Mouse (Mus musculus) stomach, adult 2 months (tissue): ENCODE results near the gene Lgals1. TPM values are rescaled to one million over a fixed set of nuclear protein-coding genes. Genes with fewer than 3 reads are reported as not detected.

Source experiments
- polyA plus RNA-seq: library from polyadenylated mRNA; depleted of rRNA; stranded (reverse); fragments of >200 nt; gene quantifications from 2 replicates; pipeline ENCODE4 v1.2.3, GENCODE M21; 2012; rRNA removed

Lgals1 gene
- 167 and 196 TPM in 2 replicates for polyA plus RNA-seq

GRCm38 (mm10) chr15:78926021-78926919 is at the start of gene Lgals1:
Gene Lgals1 (plus strand): TSS chr15:78926725.

GRCm38 (mm10) chr15:78876991-78877809 is 49.3 kb upstream of the Lgals1 start, which contains the start of gene Gga1:
Gene Gga1 (plus strand): TSS chr15:78877190.

GRCm38 (mm10) chr15:78899409-78899739 is 27.2 kb upstream of the Lgals1 start, which contains the start of gene Gm49510:
Gene Gm49510 (plus strand): TSS chr15:78899667.

GRCm38 (mm10) chr15:78899740-78900584 is 26.6 kb upstream of the Lgals1 start, which contains the start of gene Sh3bp1:
Gene Sh3bp1 (plus strand): TSS chr15:78899768.

DNA sequence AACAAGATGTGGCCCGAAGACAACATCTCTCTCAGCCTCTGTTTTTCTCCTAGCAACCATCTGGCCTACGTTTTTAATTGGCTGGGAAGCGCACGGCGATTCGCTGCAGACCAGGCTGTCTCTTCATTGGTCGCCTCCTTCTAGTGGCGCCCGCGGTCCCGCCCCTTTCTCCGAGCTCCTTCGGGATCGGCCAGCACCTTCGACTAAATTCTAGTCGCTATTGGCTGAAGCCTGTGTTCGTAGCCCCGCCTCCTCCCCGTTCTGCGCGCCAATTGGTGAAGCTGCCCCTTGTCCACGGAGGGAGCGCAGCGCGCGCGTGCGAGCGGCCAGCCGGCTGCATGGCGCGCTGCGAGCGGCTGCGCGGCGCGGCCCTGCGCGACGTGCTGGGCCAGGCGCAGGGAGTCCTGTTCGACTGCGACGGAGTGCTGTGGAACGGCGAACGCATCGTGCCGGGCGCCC is 12.9 kb upstream of the Lgals1 start, which contains the start of gene Pdxp:
TSS of gene Pdxp (plus strand) at position 288 of the 459 bp plus-strand sequence.

DNA sequence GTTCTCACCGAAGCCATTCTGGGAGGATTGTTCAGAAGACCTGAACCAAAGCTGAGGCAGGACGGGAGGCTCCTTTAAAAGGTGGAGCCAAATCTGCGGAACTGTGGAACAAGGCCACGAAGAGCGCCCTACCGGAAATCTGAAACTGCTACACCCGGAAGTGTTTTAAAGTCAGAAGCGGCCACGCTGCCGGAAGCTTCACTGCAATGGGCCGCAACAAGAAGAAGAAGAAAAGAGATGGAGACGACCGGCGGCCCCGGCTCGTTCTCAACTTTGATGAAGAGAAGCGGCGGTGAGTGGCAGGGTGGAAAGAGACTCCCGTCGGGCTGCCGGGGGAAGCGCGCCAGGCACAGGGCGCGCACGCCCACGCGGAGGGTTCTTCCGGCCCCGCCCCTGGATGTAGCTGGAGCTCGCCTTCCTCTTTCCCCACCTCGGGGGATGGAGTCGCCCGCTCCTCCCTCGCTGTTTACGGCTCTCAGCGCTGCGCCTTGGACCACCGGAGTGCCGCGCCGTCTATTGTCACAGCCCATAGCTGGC is 8.3 kb downstream of the Lgals1 start, which contains the start of gene Nol12:
TSS of gene Nol12 (plus strand) at position 150 of the 537 bp plus-strand sequence.

DNA sequence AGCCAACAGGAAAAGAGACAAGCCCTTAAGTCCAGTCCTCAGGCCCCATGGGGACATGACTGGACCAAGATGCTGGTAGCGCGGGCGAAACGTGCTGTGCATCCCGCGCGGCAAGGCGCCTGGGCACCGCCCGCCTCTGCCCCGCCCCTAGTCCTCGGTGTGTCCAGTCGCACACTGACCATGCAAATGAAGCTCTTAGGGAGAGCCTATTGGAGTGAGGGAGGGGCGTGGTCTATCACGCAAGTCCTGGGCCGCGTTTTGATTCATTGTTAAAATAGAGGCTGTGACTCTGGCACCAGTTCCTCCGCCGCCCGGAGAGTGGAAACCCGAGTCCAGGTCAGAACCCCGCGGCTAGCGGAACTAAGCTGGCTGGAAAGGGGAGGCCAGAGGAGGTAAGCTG is 21.1 kb downstream of the Lgals1 start, which contains the start of gene Triobp:
TSS of gene Triobp (plus strand) at position 68 of the 400 bp plus-strand sequence.

Other genes with a start within 250 kb of the Lgals1 start
- gene Elfn2, start 208.0 kb upstream of the Lgals1 start, polyA plus RNA-seq: 0.09 and 0.11 TPM in 2 replicates
- 4.8 and 6.4 TPM in 2 replicates for gene Mfng, start 153.2 kb upstream of the Lgals1 start, polyA plus RNA-seq
- 17.4 and 21.5 TPM in 2 replicates for gene Card10, start 123.7 kb upstream of the Lgals1 start, polyA plus RNA-seq
- 95.3 and 99.7 TPM in 2 replicates for gene Cdc42ep1, start 84.1 kb upstream of the Lgals1 start, polyA plus RNA-seq
- gene Lgals2, start 71.2 kb upstream of the Lgals1 start, polyA plus RNA-seq: 1,065 and 1,817 TPM in 2 replicates
- 70.1 and 87.7 TPM in 2 replicates for gene Gga1, start 49.5 kb upstream of the Lgals1 start, polyA plus RNA-seq
- 0.04 and 0.13 TPM in 2 replicates for gene Gm49510, start 27.1 kb upstream of the Lgals1 start, polyA plus RNA-seq
- gene Sh3bp1, start 27.0 kb upstream of the Lgals1 start, polyA plus RNA-seq: 84.9 and 94.6 TPM in 2 replicates
- 4.0 and 6.7 TPM in 2 replicates for gene Pdxp, start 12.8 kb upstream of the Lgals1 start, polyA plus RNA-seq
- 8.0 and 11.5 TPM in 2 replicates for gene Nol12, start 8.2 kb downstream of the Lgals1 start, polyA plus RNA-seq
- gene Triobp, start 21.0 kb downstream of the Lgals1 start, polyA plus RNA-seq: 33.4 and 42.2 TPM in 2 replicates
- 63.2 and 88.2 TPM in 2 replicates for gene H1f0, start 101.7 kb downstream of the Lgals1 start, polyA plus RNA-seq
- 2.5 and 5.2 TPM in 2 replicates for gene Galr3, start 115.2 kb downstream of the Lgals1 start, polyA plus RNA-seq
- gene Ankrd54, start 136.2 kb downstream of the Lgals1 start, polyA plus RNA-seq: 65.3 and 91.0 TPM in 2 replicates
- gene Eif3l, start 148.5 kb downstream of the Lgals1 start, polyA plus RNA-seq: 56.8 and 56.9 TPM in 2 replicates
- gene Micall1, start 182.2 kb downstream of the Lgals1 start, polyA plus RNA-seq: 15.1 and 17.8 TPM in 2 replicates
- gene Polr2f, start 214.3 kb downstream of the Lgals1 start, polyA plus RNA-seq: 39.6 and 43.3 TPM in 2 replicates
- gene 1700088E04Rik, start 214.5 kb downstream of the Lgals1 start, polyA plus RNA-seq: 1.8 and 2.7 TPM in 2 replicates
- 3.5 and 5.8 TPM in 2 replicates for gene Sox10, start 238.5 kb downstream of the Lgals1 start, polyA plus RNA-seq